In genomic region chr10:95594414-95594813, GRCm38 (mm10) we compare ENCODE assay signal across 19 mouse cellular contexts.
"Had no signal": no experiment of that assay in that cellular context is flagged by ENCODE, and none has a peak within 500 bp of the region (broad histone marks: within the 10 kb centered on the region; RNA-seq: fewer than 3 reads in every experiment).

No protein-coding gene starts in this region.

- ATAC-seq: midbrain, embryonic 13.5 days had no signal

- H3K4me1 ChIP-seq: neural tube, embryonic 15.5 days had no signal

- H3K9ac ChIP-seq: liver, embryonic 14.5 days; lung, embryonic 14.5 days; midbrain, embryonic 13.5 days; neural tube, embryonic 13.5 days; neural tube, embryonic 15.5 days had no signal

- H3K36me3 ChIP-seq: midbrain, embryonic 13.5 days; neural tube, embryonic 13.5 days; neural tube, embryonic 15.5 days had no signal

- H3K27me3 ChIP-seq: neural tube, embryonic 13.5 days; neural tube, embryonic 15.5 days had no signal

- H3K4me3 ChIP-seq: midbrain, embryonic 13.5 days; myocyte; neural tube, embryonic 13.5 days; neural tube, embryonic 15.5 days had no signal

- H3K9me3 ChIP-seq: midbrain, embryonic 13.5 days; neural tube, embryonic 15.5 days had no signal

- DNase-seq: lung, adult 18-20 months; lung, embryonic 14.5 days; lung, postnatal 10 days; lung, postnatal 4 days; retina, postnatal 1 day; right cerebral cortex, adult 18-20 months; right cerebral cortex, postnatal 25 days; right cerebral cortex, postnatal 4 days; spleen, adult 18-20 months; thymus, adult 18-20 months; thymus, postnatal 25 days; thymus, postnatal 4 days had no signal

- H3K4me2 ChIP-seq: liver, embryonic 11.5 days; lung, embryonic 14.5 days; midbrain, embryonic 11.5 days; midbrain, embryonic 13.5 days; neural tube, embryonic 13.5 days; neural tube, embryonic 15.5 days had no signal

- H3K27ac ChIP-seq: liver, embryonic 14.5 days; midbrain, embryonic 13.5 days; neural tube, embryonic 13.5 days; neural tube, embryonic 15.5 days had no signal
